Mouse (Mus musculus): ENCODE measurements at regions not wholly inside any gene's neighbourhood (a gene's known extent, or its start where the extent isn't known, plus 50 kb on each side); places are given as distances from the start of the nearest gene placed in this dataset.

- DNase-seq (ENCODE audit: low spot score in 2 of 2) = no peak
These were observed 729.1 kb downstream of the Dhx35 start for GRCm38 (mm10) chr2:159523739-159524138.

GRCm38 (mm10) chr2:159534951-159535350 is 740.3 kb downstream of the Dhx35 start:
- DNase-seq (ENCODE audit: low spot score in 2 of 2) = peak in 1 of 2 experiments; percentile 14

- no peak for DNase-seq (ENCODE audit: low spot score in 2 of 2)
These were observed 744.7 kb downstream of the Dhx35 start for GRCm38 (mm10) chr2:159539261-159539660.

GRCm38 (mm10) chr2:159557567-159557966 is 763.0 kb downstream of the Dhx35 start:
- no peak for DNase-seq (ENCODE audit: low spot score in 2 of 2)

GRCm38 (mm10) chr2:159565255-159565654 is 768.7 kb downstream of the Gm826 start:
- no peak for DNase-seq (ENCODE audit: low spot score in 2 of 2)

- DNase-seq (ENCODE audit: low spot score in 2 of 2) = no peak
These were observed 768.0 kb downstream of the Gm826 start for GRCm38 (mm10) chr2:159565921-159566320.

GRCm38 (mm10) chr2:159566461-159566860 is 767.5 kb downstream of the Gm826 start:
- DNase-seq (ENCODE audit: low spot score in 2 of 2) = no peak

GRCm38 (mm10) chr2:159568391-159568790 is 765.6 kb downstream of the Gm826 start:
- DNase-seq (ENCODE audit: low spot score in 2 of 2) = no peak

GRCm38 (mm10) chr2:159571862-159572261 is 762.1 kb downstream of the Gm826 start:
- no peak for DNase-seq (ENCODE audit: low spot score in 2 of 2)

- DNase-seq (ENCODE audit: low spot score in 2 of 2) = no peak
These were observed 758.7 kb downstream of the Gm826 start for GRCm38 (mm10) chr2:159575271-159575670.

- no peak for DNase-seq (ENCODE audit: low spot score in 2 of 2)
These were observed 750.9 kb downstream of the Gm826 start for GRCm38 (mm10) chr2:159583103-159583502.

GRCm38 (mm10) chr2:159584641-159585040 is 749.3 kb downstream of the Gm826 start:
- DNase-seq (ENCODE audit: low spot score in 2 of 2) = no peak

- DNase-seq (ENCODE audit: low spot score in 2 of 2) = no peak
These were observed 747.1 kb downstream of the Gm826 start for GRCm38 (mm10) chr2:159586697-159587473.

- no peak for DNase-seq (ENCODE audit: low spot score in 2 of 2)
These were observed 742.4 kb downstream of the Gm826 start for GRCm38 (mm10) chr2:159591396-159592124.

- no peak for DNase-seq (ENCODE audit: low spot score in 2 of 2)
These were observed 741.1 kb downstream of the Gm826 start for GRCm38 (mm10) chr2:159592841-159593240.

- no peak for DNase-seq (ENCODE audit: low spot score in 2 of 2)
These were observed 737.7 kb downstream of the Gm826 start for GRCm38 (mm10) chr2:159596285-159596684.

GRCm38 (mm10) chr2:159598080-159598479 is 735.9 kb downstream of the Gm826 start:
- no peak for DNase-seq (ENCODE audit: low spot score in 2 of 2)

- DNase-seq (ENCODE audit: low spot score in 2 of 2) = no peak
These were observed 726.8 kb downstream of the Gm826 start for GRCm38 (mm10) chr2:159607191-159607590.

GRCm38 (mm10) chr2:159610451-159610850 is 723.5 kb downstream of the Gm826 start:
- no peak for DNase-seq (ENCODE audit: low spot score in 2 of 2)

- DNase-seq (ENCODE audit: low spot score in 2 of 2) = no peak
These were observed 717.3 kb downstream of the Gm826 start for GRCm38 (mm10) chr2:159616685-159617084.

- no peak for DNase-seq (ENCODE audit: low spot score in 2 of 2)
These were observed 712.7 kb downstream of the Gm826 start for GRCm38 (mm10) chr2:159621261-159621660.

- DNase-seq (ENCODE audit: low spot score in 2 of 2) = no peak
These were observed 711.8 kb downstream of the Gm826 start for GRCm38 (mm10) chr2:159622141-159622669.

GRCm38 (mm10) chr2:159625306-159625705 is 708.7 kb downstream of the Gm826 start:
- DNase-seq (ENCODE audit: low spot score in 2 of 2) = no peak
